Mouse (Mus musculus): ENCODE results near the gene Zfp119b.

The Zfp119b gene

DNA sequence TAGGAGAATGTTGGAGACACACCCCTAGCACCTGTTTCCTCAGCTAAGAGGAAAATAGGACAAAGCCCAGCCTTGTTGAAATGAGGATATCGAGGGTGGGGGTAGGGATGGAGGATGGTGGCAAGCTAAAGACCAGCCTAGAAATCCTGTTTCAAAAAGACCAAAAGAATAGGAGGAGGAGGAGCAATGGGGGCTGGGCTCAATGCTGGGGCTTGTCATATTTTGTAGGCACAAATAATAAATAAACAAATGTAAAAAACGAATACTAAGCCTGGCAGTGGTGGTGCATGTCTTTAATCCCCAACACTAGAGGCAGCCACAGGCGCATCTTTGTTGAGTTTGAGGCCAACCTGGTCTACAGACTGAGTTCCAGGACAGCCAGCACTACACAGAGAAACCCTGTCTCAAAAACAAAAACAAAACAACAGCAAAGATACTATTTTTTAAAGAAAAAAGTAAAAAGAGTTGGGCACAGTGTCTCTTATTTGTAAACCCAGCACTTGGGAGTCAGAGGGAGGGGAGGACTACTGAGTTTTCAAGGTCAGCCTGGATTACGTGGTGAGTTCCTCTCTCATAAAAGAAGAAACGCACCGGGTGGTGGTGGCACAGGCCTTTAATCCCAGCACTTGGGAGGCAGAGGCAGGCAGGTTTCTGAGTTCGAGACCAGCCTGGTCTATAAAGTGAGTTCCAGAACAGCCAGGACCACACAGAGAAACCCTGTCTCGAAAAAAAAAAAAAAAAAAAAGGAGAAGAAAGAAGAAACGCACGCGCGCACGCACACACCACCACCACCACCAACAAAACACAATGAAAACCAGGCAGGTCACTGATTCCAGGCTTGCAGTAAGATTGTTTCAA is 8.7 kb upstream of the Zfp119b start:
- DNase-seq (ENCODE audit: low spot score), result no peak

DNA sequence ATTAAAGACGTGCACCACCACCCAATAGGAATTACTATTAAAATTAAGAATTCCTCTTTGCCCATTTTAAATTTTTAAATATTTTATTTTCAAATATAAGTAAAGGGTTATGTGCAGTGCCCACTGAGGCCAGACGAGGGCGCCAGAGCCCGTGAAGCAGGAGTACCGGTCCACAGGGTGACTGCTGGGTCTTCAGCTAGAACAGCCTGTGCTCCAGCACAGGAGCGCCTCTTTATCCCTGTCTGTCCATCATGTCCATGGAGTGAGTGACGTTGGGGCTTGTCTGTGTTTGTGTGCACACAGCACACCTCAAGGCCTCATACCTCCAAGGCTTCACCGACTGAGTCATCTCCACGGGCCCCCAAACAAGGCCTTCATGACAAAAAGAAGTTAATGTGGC is 7.9 kb upstream of the Zfp119b start:
- DNase-seq (ENCODE audit: low spot score), result peak; percentile 73

DNA sequence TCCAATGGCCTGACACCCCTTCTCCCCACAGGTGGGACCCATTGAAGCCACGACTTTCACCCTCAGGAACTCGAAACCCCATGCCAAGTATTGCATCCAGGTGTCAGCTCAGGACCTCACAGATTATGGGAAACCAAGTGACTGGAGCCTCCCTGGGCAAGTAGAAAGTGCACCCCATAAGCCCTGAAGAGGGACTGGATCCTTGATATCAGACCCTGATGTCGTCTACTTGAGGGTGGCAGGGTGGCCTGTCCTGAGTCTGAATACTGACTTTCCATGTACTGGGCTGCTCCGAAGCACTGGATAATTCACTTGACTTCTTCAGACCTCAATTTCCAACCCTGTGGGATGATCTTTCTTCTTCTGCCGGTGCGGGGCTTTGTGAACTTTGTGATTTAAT is 7.3 kb upstream of the Zfp119b start:
- DNase-seq (ENCODE audit: low spot score), result no peak

DNA sequence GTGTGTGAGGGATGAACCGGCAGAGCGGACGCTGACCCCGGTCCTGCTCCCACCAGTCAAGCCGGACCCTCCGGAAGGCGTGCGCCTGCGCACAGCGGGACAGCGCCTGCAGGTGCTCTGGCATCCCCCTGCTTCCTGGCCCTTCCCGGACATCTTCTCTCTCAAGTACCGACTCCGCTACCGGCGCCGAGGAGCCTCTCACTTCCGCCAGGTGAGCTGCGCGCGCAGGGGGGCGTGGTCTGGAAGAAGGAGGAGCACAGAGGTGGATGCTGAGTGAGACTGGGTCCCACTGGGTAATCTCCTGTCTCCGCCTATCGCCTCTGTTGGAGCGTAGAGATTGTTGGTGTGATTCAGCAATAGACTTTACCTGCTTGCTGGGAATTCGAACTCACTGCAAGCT is 6.8 kb upstream of the Zfp119b start:
- peak; percentile 80 for DNase-seq (ENCODE audit: low spot score)

DNA sequence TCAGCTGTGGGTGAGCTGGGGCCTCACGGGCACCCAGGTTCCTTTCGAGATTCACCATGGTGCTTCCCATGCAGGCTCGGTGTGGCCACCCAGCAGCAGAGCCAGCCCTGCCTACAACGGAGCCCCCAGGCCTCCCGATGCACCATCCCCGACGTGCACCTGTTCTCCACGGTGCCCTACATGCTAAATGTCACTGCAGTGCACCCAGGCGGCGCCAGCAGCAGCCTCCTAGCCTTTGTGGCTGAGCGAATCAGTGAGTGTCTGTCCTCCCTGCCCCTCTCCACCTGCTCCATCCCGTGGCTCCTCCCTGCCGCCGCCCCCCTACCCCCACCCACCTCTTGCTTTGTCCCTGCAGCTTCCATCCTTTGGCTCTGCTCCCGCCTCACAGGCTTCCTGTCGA is 4.9 kb upstream of the Zfp119b start:
- DNase-seq (ENCODE audit: low spot score), result no peak

DNA sequence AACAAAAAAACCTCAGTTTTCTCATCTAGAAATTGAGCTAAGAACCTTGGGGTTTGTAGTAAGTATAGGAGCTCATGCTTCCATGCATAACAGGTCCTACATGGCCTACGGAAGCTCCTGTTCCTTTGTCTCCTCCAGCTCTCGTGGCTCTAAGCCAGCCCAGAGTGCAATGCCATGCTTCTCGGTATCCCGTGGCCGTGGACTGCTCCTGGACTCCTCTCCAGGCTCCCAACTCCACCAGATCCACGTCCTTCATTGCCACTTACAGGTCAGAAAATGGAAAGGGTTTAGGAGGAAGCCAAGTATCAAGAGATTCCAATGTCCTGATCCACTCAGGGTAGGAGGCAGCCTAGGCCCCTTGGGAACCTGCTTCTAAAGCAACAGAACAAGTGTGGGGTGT is 4.5 kb upstream of the Zfp119b start:
- no peak for DNase-seq (ENCODE audit: low spot score)

DNA sequence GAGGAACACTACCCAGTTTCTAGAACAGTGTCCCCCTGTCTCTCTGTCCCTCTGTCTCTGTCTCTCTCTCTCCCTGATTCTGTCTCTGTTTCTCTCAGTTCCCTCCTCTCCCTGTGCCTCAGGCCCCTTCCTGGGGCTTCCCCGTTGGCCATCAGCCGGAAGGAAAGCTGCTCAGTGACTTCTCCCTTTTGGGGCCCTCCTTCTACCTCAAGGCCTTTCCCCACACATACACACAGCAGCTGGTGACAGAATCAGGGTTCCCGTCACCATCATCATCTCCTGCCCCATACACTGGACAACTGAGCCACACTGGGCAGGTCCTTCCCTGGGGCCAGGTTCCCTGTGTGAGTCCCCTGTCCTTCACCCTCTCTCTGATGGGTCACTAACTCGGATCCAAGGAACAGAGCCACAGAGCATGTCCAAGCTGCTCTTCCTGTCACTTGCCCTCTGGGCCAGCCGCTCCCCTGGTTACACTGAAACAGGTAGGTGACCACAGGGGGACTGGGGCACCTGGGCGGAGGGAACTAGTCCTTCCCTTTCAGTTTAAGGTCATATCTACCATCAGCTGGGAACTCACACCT is 3.2 kb upstream of the Zfp119b start, which contains the start of gene Ebi3:
Gene Ebi3, plus strand, starts transcription at position 194 of the 581 bp plus-strand sequence.
- DNase-seq (ENCODE audit: low spot score), result no peak

DNA sequence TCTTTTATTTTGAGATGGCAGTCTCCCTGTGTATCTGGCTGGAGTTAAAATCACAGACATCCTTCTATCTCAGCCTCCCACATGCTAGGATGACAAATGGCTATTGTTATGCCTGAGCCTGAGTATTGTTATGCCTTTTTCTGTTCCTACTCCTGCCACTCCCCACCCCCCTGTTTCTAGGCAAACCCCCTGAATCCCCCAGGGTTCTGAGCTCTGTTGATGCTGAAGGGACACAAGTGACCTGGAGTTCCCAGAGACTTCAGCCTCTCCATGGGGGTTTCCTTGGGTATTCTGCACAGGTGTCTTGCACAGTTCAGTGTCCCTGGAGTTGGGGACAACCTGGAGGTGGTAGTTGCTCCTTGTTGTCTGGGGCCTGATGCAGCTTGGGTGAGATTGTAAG is 2.7 kb upstream of the Zfp119b start:
- no peak for DNase-seq (ENCODE audit: low spot score)

DNA sequence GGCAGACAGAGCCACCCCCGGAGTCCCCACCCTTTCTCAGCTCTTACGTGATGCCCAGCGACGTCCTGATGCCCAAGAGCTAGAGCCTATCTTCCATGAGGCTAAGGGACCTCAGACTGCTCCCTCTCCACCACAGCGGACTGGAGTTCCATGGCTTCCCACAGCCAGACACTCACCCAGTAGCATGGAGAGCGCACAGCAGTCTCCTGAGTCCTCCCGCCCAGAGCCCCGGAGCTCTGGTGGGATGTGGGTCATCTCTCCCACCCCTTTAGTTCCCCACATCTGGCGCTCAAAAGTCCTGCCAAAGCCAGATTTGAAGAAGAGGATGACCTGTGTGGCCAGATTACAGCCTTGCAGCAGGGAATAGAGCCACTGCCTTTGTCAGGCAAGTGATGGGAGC is 1.3 kb upstream of the Zfp119b start:
- DNase-seq (ENCODE audit: low spot score), result no peak

DNA sequence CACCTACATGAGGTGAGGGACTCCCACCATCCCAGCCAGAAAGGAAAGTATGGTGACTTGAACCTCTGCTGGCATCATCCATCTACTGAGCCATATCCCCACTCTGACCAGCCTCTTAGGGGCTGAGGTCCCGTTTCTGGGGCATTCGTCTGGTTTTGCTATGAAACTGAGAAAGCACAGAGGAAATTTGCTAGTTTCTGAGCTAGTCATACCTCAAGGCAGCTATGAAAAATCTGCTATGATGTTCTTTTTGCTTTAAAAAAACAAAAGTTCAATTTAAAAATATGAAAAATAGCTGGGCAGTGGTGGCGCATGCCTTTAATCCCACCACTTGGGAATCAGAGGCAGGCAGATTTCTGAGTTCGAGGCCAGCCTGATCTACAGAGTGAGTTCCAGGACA is 653 bp downstream of the Zfp119b start:
- no peak for DNase-seq (ENCODE audit: low spot score)

DNA sequence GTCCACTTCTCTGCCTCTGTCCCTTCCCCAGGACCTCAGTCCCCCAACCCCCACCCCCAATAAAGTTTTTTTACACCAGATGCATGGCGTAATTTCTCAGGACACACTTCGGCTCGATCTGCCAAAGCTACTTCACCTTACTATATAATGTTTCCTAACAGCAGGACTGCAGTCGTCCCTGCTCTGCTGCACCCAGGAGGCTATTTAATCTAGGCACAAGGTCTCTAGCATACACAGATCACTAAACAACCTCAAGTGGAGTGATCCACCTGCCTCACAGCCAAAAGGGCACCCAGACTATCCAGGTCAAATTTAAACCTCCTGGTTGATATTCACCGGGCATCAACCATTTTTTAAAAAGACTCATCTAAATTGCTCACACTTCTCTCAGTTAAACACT is 3.6 kb downstream of the Zfp119b start:
- DNase-seq (ENCODE audit: low spot score), result no peak

DNA sequence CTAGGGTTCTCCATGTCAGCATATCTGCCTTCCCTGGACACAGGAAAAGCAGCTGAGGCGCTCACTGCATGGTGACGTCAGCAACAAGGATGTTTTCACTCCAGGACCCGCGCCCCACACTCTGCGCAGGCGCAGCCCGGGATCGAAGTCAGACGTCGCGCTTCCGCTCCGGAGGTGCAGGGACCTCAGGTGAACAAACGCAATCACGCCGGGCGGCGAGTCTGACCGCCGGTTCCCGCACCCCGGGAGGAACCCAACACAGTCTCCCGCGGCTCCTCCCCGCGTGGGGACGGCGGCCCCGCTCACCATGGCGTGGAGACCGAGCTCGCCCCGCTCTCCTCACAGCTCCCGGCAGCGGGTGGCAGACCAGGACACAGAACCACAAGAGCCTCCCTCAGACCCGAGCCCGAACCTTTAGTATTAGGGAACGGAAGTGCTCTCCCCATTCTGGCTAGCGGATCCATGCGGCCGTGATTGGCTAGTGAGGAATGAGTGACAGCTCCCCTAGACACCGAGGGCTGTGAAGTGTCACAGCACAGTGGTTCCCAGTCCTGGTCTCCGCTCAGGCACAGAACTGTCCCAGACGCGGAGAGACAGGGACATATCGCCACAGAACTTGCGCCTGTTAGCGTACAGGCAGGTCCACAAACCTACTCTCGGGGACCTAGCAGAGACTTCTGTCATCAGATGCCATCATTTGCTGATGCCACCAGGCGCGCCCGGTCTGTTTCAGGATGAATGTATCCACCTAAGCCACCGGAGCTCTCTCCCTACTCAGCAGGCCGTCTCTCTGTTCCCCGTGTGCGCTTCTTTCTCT is 4.2 kb downstream of the Zfp119b start:
- peak; percentile 96 for DNase-seq (ENCODE audit: low spot score)

DNA sequence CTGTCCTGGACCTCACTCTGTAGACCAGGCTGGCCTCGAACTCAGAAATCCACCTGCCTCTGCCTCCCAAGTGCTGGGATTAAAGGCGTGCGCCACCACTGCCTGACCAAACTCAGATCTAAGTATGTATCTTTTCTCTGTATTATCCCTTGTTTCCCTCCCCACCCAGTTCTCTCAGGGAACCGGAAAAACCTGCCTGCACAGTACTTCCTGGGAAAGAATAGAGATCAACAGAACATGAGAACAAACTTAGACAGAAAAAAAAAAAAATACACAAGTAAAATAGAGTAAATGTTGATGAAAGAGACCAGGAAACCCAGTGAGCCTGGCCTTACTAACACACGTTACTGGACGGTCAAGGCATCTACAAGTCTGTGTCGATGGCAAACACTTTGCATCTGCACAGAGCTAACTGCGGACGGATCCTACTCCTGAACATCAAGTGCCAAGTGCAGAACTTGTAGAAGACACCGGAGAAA is 4.9 kb downstream of the Zfp119b start:
- peak; percentile 56 for DNase-seq (ENCODE audit: low spot score)

DNA sequence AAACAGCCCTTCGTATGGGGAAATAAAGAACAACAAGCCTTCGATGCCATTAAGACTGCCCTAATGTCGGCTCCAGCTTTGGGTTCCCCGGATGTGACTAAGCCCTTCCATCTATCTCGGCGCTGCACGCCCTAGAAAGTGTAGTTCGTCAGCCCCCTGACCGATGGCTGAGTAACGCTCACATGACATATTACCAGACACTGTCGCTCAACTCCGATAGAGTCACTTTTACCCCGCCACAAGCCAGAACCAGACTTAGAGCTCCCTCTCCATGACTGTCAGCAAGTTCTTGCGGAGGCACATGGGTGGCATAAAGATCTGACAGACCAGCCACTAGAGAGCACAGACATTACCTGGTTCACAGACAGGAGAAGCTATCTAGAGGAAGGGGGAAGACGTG is 16.1 kb downstream of the Zfp119b start:
- DNase-seq (ENCODE audit: low spot score), result no peak

DNA sequence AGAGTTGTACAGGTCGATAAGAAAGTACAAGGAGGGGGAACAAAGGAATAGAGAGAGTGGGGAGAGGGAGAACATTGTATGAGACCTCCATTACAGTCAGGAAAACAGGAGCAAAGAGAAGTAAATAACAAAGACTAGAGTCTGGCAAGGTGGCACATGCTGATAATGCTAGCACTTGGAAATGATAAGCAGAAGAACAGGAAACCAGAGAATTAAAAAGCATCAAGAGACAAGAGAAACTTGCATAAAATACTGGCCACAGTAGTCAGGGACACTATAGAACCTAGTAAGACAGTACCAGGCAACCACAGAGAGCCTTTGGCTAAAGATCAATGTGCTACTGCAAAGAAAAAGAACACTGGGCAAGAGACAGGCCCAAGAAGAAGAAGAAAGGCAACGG is 16.7 kb downstream of the Zfp119b start:
- no peak for DNase-seq (ENCODE audit: low spot score)

DNA sequence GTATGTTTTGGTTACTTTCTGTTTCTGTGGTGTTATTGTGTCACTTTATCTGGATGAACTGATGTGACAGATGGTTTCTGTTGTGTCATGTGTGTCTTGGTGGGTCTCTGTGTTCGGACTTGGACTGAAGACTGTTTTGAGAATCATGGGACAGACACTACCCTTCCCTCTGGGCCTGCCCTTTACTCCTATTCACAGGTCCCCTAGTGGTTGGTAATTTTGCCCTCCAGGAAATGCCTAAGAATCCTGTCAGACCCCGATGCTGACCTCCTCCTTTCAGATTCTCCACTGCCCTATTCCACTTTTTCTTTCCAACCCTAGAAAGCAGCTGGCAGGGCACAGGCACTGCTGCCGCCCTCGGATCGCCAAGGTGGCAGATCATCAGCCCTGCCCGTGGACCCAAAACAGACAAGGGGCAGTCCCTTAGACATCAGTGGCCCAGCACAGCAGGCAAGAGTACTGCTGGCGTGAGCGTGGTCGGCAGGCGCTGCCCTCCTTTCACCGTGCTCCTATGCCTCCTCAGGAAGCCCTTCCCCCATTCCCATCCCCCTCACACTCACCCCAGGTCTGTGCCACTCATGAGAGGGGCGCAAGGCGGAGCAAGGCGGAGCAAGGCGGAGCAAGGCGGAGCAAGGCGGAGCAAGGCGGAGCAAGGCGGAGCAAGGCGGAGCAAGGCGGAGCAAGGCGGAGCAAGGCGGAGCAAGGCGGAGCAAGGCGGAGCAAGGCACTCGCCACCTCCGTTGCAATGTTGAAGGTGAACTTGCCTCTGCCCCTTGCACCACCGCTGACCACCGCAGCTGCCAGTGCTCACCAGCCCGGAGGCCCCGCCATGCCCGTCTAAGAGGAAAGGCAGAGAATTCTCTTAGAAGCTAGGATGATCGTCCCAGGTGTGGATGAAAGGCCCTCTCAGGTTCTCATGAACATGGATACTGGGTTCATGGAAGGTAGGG is 17.5 kb downstream of the Zfp119b start:
- DNase-seq (ENCODE audit: low spot score), result peak; percentile 51

DNA sequence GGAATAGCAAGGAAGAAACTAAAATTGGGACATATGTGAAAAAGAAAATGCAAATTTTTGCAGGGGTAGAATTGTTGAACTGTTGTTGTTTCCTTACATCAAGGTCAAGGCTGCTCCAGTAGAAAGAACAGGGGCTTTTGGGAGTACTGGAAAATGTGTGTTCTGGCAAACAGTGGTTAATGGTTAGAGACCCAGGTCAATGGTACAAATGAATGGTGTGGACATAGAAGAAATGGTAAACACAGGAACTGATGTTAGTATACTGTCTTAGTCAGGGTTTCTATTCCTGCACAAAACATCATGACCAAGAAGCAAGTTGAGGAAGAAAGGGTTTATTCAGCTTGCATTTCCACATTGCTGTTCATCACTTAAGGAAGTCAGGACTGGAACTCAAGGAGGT is 42.6 kb downstream of the Zfp119b start:
- DNase-seq (ENCODE audit: low spot score), result no peak

DNA sequence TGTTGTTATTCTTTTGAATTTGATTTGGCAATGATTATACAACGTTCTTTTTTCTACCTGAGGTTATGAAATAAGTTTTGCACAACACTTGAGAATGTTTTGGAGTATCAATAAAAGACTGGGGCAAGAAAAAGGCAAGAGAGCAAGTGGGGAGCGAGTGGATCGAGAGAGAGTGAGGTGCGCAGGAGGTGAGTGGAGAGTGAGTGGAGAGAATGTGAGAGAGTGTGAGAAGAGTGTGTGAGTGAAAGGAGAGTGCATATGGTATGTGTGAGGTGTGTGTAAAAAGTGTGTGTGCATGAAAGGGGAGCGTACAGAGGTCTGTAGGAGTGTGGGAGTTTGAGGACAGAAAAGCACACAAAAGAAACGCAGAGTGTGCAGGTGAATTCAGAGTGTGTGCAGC is 45.2 kb downstream of the Zfp119b start:
- no peak for DNase-seq (ENCODE audit: low spot score)

DNA sequence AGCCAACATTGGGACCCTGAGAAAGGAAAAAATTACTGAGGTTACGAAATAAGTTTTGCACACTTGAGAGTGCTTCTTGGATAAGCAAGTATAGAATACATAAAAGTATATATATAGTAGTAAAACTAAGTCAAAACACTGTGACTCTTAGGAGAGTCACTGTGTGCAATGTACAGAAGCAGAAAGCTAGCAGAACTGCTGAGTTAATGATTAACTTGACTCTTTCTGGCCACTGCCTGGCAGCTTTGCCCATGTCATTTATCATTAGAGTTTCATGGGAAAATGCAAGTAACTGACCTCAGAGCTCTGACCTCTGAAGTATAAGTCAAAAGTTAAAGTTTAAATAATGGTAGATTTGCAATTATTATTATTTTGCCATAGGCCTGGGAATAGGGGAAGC is 45.6 kb downstream of the Zfp119b start:
- DNase-seq (ENCODE audit: low spot score), result no peak

DNA sequence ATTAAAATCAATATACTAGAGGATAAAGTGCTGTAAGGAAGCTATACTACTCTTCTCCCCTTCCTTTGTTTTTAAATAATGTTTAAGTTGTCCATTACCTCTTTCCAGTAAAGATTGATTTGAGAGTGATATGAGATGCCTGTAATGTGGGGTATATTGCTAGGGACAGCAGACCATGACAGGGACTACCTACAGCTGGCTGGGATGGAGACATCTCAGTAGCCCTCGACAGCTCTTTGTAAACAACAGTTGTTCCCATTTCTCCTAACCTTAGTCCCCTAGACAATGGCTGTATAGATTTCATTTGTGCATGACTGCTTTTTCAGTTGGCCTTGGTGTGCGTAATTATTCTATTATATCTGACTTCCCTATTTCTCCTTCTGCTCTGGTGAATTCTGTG is 46.2 kb downstream of the Zfp119b start:
- no peak for DNase-seq (ENCODE audit: low spot score)

DNA sequence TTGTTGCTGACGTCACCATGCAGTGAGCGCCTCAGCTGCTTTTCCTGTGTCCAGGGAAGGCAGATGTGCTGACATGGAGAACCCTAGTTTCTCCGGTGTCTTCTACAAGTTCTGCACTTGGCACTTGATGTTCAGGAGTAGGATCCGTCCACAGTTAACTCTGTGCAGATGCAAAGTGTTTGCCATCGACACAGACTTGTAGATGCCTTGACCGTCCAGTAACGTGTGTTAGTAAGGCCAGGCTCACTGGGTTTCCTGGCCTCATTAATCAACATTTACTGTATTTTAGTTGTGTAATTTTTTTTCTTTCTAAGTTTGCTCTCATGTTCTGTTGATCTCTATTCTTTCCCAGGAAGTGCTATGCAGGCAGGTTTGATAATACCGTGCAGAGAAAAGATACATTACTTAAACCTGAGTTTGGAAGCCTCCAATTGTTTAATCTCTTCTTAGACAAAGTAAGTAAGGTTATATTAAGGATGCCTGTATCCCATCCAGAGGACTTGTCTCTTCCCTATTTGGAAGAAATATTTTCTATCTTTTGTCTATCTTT is 56.8 kb downstream of the Zfp119b start:
- DNase-seq (ENCODE audit: low spot score), result peak; percentile 20
